Mouse (Mus musculus): ENCODE measurements around the gene Slc38a11. TPM values are rescaled to one million over a fixed set of nuclear protein-coding genes. Genes with fewer than 3 reads are reported as not detected.

Gene Slc38a11
- total and polyA plus RNA-seq, 3 experiments: not detected

DNA sequence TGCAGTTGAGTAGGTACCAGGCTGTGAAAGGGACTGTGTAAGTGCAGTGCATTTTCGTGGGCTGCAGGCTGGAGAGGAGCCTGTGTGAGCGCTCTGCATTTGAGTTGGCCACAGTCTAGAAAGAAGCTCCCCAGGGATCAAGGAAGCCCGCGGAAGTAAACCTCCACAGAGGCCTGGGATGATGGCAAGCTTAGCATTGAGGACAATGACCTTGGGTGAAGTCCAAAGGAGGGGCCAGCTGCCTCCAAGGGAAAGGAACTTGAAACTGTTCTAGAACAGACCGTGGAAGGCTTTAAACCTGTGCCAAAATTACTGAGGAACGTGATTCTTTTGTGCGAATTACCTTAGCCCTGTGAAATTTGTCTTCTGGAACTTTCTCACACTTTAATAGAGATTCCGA is 69.7 kb downstream of the Slc38a11 start:
- Histone ChIP-seq H3K27ac (ENCODE audit: insufficient read depth, low read depth) (no peak overlapping the region), H3K27me3 (replicated peaks) (no peaks in the 10 kb centered on the region), H3K4me1 (ENCODE audit: control insufficient read depth in 1 of 2, insufficient read depth in 2 of 2) (peaks cover 3 to 11% of the 10 kb centered on the region in 2 experiments), H3K9ac (ENCODE audit: insufficient read depth, low read depth) (no peak overlapping the region), H3K4me2 (ENCODE audit: insufficient read depth, low read depth, poor library complexity, severe bottlenecking) (no peak overlapping the region), H3K36me3 (replicated peaks in 1 of 2; ENCODE audit: control insufficient read depth in 1 of 2, insufficient read depth in 1 of 2, low read length in 1 of 2) (no peaks in the 10 kb centered on the region), H3K4me3 (replicated peaks in 1 of 3; ENCODE audit: low read depth in 2 of 3, low read length in 2 of 3, poor library complexity in 1 of 3) (no peak overlapping the region), H3K9me3 (replicated peaks; ENCODE audit: low read length) (no peaks in the 10 kb centered on the region), H3K79me2 (replicated peaks; ENCODE audit: control insufficient read depth, extremely low read depth, insufficient read depth, poor library complexity, severe bottlenecking) (no peaks in the 10 kb centered on the region)
- TF ChIP-seq ZMIZ1 (IDR thresholded peaks at IDR 0.05; ENCODE audit: low read depth, low read length): no peak
- no peak for DNase-seq (ENCODE audit: extremely low read depth)
- dilution Hi-C loops (cut with MboI; ENCODE audit: extremely low pct_ligation_motif_present, extremely low pct_unique_long_range_greater_than_20kb, low sequenced_read_pairs): no loop called here
- in situ Hi-C loops (cut with MboI; ENCODE audit: low pct_ligation_motif_present, low pct_unique_long_range_greater_than_20kb, low sequenced_read_pairs): no loop called here

DNA sequence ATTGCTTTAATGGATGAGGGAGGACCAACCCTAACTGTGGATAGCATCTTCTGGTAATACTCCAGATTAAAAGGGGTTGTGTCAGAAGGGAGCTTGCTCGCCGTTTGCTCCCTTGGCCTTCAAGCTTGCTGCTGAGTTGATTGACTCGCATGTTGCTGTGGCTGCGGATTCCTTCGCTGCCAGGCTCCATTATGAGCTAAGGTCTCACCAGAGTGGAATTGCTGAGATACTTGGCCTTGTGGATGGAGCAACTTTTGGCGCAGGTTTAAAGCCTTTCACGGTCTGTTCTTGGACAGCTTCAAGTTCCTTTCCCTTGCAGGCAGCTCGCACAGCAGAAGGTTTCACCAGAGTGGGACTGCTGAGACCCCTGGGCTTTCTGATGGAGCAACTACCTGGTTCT is 70.4 kb downstream of the Slc38a11 start:
- no peak for DNase-seq (ENCODE audit: extremely low read depth)
- dilution Hi-C loops (cut with MboI; ENCODE audit: extremely low pct_ligation_motif_present, extremely low pct_unique_long_range_greater_than_20kb, low sequenced_read_pairs) (no loop called here), in situ Hi-C loops (cut with MboI; ENCODE audit: low pct_ligation_motif_present, low pct_unique_long_range_greater_than_20kb, low sequenced_read_pairs) (no loop called here)

DNA sequence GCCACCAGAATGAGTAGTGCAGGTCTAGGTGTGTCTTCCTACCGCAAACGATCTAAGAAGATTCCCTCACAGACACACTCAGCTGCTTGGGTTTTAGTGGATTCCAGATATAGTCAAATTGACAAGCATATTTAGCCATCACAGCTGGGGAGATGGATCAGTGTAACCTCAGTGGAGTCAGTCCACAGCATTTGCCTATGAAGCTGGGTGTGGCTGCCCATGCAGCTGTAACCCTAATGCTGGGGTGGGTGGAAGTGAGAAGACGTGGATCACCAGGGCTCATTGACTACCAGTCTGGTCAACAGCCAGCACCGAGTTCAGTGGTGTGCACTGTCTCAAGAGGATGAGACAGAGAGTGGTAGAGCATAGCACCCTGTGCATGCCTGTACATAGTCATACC is 74.1 kb downstream of the Slc38a11 start:
- no peak overlapping the region for H3K4me2 ChIP-seq (ENCODE audit: insufficient read depth, low read depth, poor library complexity, severe bottlenecking)
- H3K27me3 ChIP-seq (replicated peaks): no peaks in the 10 kb centered on the region
- H3K4me1 ChIP-seq (ENCODE audit: control insufficient read depth in 1 of 2, insufficient read depth in 2 of 2): peaks cover 8 to 24% of the 10 kb centered on the region in 2 experiments
- H3K4me3 ChIP-seq (replicated peaks in 1 of 3; ENCODE audit: low read depth in 2 of 3, low read length in 2 of 3, poor library complexity in 1 of 3): no peak overlapping the region
- no peaks in the 10 kb centered on the region for H3K36me3 ChIP-seq (replicated peaks in 1 of 2; ENCODE audit: control insufficient read depth in 1 of 2, insufficient read depth in 1 of 2, low read length in 1 of 2)
- H3K9ac ChIP-seq (ENCODE audit: insufficient read depth, low read depth): no peak overlapping the region
- in situ Hi-C loops (cut with MboI; ENCODE audit: low pct_ligation_motif_present, low pct_unique_long_range_greater_than_20kb, low sequenced_read_pairs): no loop called here
- no peaks in the 10 kb centered on the region for H3K9me3 ChIP-seq (replicated peaks; ENCODE audit: low read length)
- dilution Hi-C loops (cut with MboI; ENCODE audit: extremely low pct_ligation_motif_present, extremely low pct_unique_long_range_greater_than_20kb, low sequenced_read_pairs): no loop called here
- TF ChIP-seq E2F4 (IDR thresholded peaks at IDR 0.05; ENCODE audit: insufficient replicate concordance, low read depth, low read length): no peak
- no peak for TF ChIP-seq MEF2A (IDR thresholded peaks at IDR 0.05; ENCODE audit: borderline replicate concordance, low read depth, low read length)
- TF ChIP-seq TCF12 (IDR thresholded peaks at IDR 0.05; ENCODE audit: low read depth, low read length): no peak
- no peak for TF ChIP-seq ZKSCAN1 (IDR thresholded peaks at IDR 0.05; ENCODE audit: borderline replicate concordance, low read depth, low read length)
- H3K27ac ChIP-seq (ENCODE audit: insufficient read depth, low read depth): no peak overlapping the region
- no peaks in the 10 kb centered on the region for H3K79me2 ChIP-seq (replicated peaks; ENCODE audit: control insufficient read depth, extremely low read depth, insufficient read depth, poor library complexity, severe bottlenecking)
- peak; percentile 40 for DNase-seq (ENCODE audit: extremely low read depth)

More for the DNA sequence above, 70.4 kb downstream of the Slc38a11 start:
- H3K9ac ChIP-seq (ENCODE audit: insufficient read depth, low read depth): no peak overlapping the region
- no peaks in the 10 kb centered on the region for H3K9me3 ChIP-seq (replicated peaks; ENCODE audit: low read length)
- no peaks in the 10 kb centered on the region for H3K36me3 ChIP-seq (replicated peaks in 1 of 2; ENCODE audit: control insufficient read depth in 1 of 2, insufficient read depth in 1 of 2, low read length in 1 of 2)
- H3K4me3 ChIP-seq (replicated peaks in 1 of 3; ENCODE audit: low read depth in 2 of 3, low read length in 2 of 3, poor library complexity in 1 of 3): no peak overlapping the region
- H3K27me3 ChIP-seq (replicated peaks): no peaks in the 10 kb centered on the region
- TF ChIP-seq CHD2 (IDR thresholded peaks at IDR 0.05; ENCODE audit: low read length) (no peak), CTCF (conservative IDR thresholded peaks at IDR 0.05 in 1 of 2, IDR thresholded peaks at IDR 0.05 in 1 of 2; ENCODE audit: low read depth in 2 of 2, low read length in 2 of 2) (no peak), JUN (IDR thresholded peaks at IDR 0.05; ENCODE audit: insufficient read depth, low read depth, low read length) (no peak)
- H3K4me1 ChIP-seq (ENCODE audit: control insufficient read depth in 1 of 2, insufficient read depth in 2 of 2): peaks cover 3 to 14% of the 10 kb centered on the region in 2 experiments
- H3K79me2 ChIP-seq (replicated peaks; ENCODE audit: control insufficient read depth, extremely low read depth, insufficient read depth, poor library complexity, severe bottlenecking): no peaks in the 10 kb centered on the region
- H3K27ac ChIP-seq (ENCODE audit: insufficient read depth, low read depth): no peak overlapping the region
- H3K4me2 ChIP-seq (ENCODE audit: insufficient read depth, low read depth, poor library complexity, severe bottlenecking): no peak overlapping the region

Measured in CH12.LX (cell line).